Mouse (Mus musculus): ENCODE measurements around the gene Park7. TPM values are rescaled to one million over a fixed set of nuclear protein-coding genes. Genes with fewer than 3 reads are reported as not detected.
"Not testable (repeated sequence)": the region's sequence is repeated elsewhere in the genome, so short reads cannot be mapped to it uniquely, and the experiment has no call there.

Park7 gene
- polyA plus RNA-seq, 1 experiment from 2014 or later, result 371 TPM

GRCm38 (mm10) chr4:150917336-150918027 is 3.2 kb upstream of the Park7 start:
- no peak overlapping the region for H3K4me3 ChIP-seq (ENCODE audit: low read depth, low read length)
- no peak overlapping the region for H3K9ac ChIP-seq (ENCODE audit: low read depth, low read length)
- WGBS, result 61% methylated on average over 8 of the region's 8 CpGs

GRCm38 (mm10) chr4:150915181-150915906 is 1.1 kb upstream of the Park7 start:
- 47% methylated on average over 10 of the region's 10 CpGs for WGBS
- ATAC-seq, result no peak

More at GRCm38 (mm10) chr4:150917336-150918027, 3.2 kb upstream of the Park7 start:
- Histone ChIP-seq H3K9me3 (replicated peaks; ENCODE audit: control insufficient read depth, low read length, poor library complexity, severe bottlenecking) (no peaks in the 10 kb centered on the region), H3K27ac (ENCODE audit: low read length) (no peak overlapping the region), H3K4me1 (ENCODE audit: control insufficient read depth, insufficient read depth, low read length) (peaks cover 18% of the 10 kb centered on the region), H3K4me2 (ENCODE audit: low read length) (no peak overlapping the region), H3K36me3 (ENCODE audit: control insufficient read depth, insufficient read depth, low read length) (no peaks in the 10 kb centered on the region), H3K27me3 (ENCODE audit: control insufficient read depth, insufficient read depth, low read depth, low read length) (no peaks in the 10 kb centered on the region)
- no peak for ATAC-seq

GRCm38 (mm10) chr4:150913743-150914142 is 494 bp downstream of the Park7 start:
- Histone ChIP-seq H3K36me3 (ENCODE audit: control insufficient read depth, insufficient read depth, low read length) (no peaks in the 10 kb centered on the region), H3K4me1 (ENCODE audit: control insufficient read depth, insufficient read depth, low read length) (peaks cover 22% of the 10 kb centered on the region), H3K27ac (ENCODE audit: low read length) (peak overlapping the region; percentile 87), H3K4me3 (ENCODE audit: low read depth, low read length) (peak overlapping the region; percentile 65), H3K4me2 (ENCODE audit: low read length) (peak overlapping the region; percentile 86), H3K9me3 (replicated peaks; ENCODE audit: control insufficient read depth, low read length, poor library complexity, severe bottlenecking) (no peaks in the 10 kb centered on the region), H3K9ac (ENCODE audit: low read depth, low read length) (peak overlapping the region; percentile 87), H3K27me3 (ENCODE audit: control insufficient read depth, insufficient read depth, low read depth, low read length) (no peaks in the 10 kb centered on the region)
- 11% methylated on average over 12 of the region's 12 CpGs for WGBS
- no peak for ATAC-seq

More at GRCm38 (mm10) chr4:150915181-150915906, 1.1 kb upstream of the Park7 start:
- H3K9ac ChIP-seq (ENCODE audit: low read depth, low read length), result peak overlapping the region; percentile 87
- H3K27ac ChIP-seq (ENCODE audit: low read length), result peak overlapping the region; percentile 87; the same call in 1 of the 2 replicates
- peak overlapping the region; percentile 86 for H3K4me2 ChIP-seq (ENCODE audit: low read length)
- H3K36me3 ChIP-seq (ENCODE audit: control insufficient read depth, insufficient read depth, low read length), result no peaks in the 10 kb centered on the region
- H3K4me1 ChIP-seq (ENCODE audit: control insufficient read depth, insufficient read depth, low read length), result peaks cover 18% of the 10 kb centered on the region
- no peaks in the 10 kb centered on the region for H3K27me3 ChIP-seq (ENCODE audit: control insufficient read depth, insufficient read depth, low read depth, low read length)
- H3K9me3 ChIP-seq (replicated peaks; ENCODE audit: control insufficient read depth, low read length, poor library complexity, severe bottlenecking), result no peaks in the 10 kb centered on the region
- peak overlapping the region; percentile 65 for H3K4me3 ChIP-seq (ENCODE audit: low read depth, low read length)

- peak overlapping the region; percentile 32; the same call in 1 of the 2 replicates for H3K9ac ChIP-seq (ENCODE audit: low read depth, low read length)
- 86% methylated on average over 19 of the region's 19 CpGs for WGBS
- no peaks in the 10 kb centered on the region for H3K9me3 ChIP-seq (replicated peaks; ENCODE audit: control insufficient read depth, low read length, poor library complexity, severe bottlenecking)
- H3K4me2 ChIP-seq (ENCODE audit: low read length), result peak overlapping the region; percentile 51
- no peaks in the 10 kb centered on the region for H3K27me3 ChIP-seq (ENCODE audit: control insufficient read depth, insufficient read depth, low read depth, low read length)
- peak overlapping the region; percentile 80 for H3K4me3 ChIP-seq (ENCODE audit: low read depth, low read length)
- peaks cover 3% of the 10 kb centered on the region for H3K36me3 ChIP-seq (ENCODE audit: control insufficient read depth, insufficient read depth, low read length)
- ATAC-seq, result peak; percentile 13; the same call in 1 of the 2 replicates
- H3K27ac ChIP-seq (ENCODE audit: low read length), result peak overlapping the region; percentile 75
- peaks cover 25% of the 10 kb centered on the region for H3K4me1 ChIP-seq (ENCODE audit: control insufficient read depth, insufficient read depth, low read length)
Measured at GRCm38 (mm10) chr4:150910164-150910951, 3.9 kb downstream of the Park7 start.

GRCm38 (mm10) chr4:150909451-150910156 is 4.6 kb downstream of the Park7 start:
- Histone ChIP-seq H3K27me3 (ENCODE audit: control insufficient read depth, insufficient read depth, low read depth, low read length) (no peaks in the 10 kb centered on the region), H3K27ac (ENCODE audit: low read length) (peak overlapping the region; percentile 76), H3K9ac (ENCODE audit: low read depth, low read length) (peak overlapping the region; percentile 67), H3K4me2 (ENCODE audit: low read length) (peak overlapping the region; percentile 78), H3K4me3 (ENCODE audit: low read depth, low read length) (peak overlapping the region; percentile 80), H3K4me1 (ENCODE audit: control insufficient read depth, insufficient read depth, low read length) (peaks cover 19% of the 10 kb centered on the region), H3K9me3 (replicated peaks; ENCODE audit: control insufficient read depth, low read length, poor library complexity, severe bottlenecking) (no peaks in the 10 kb centered on the region), H3K36me3 (ENCODE audit: control insufficient read depth, insufficient read depth, low read length) (peaks cover 8% of the 10 kb centered on the region)
- peak; percentile 86 for ATAC-seq
- WGBS, result under 1% methylated on average over 53 of the region's 56 CpGs

- H3K36me3 ChIP-seq (ENCODE audit: control insufficient read depth, insufficient read depth, low read length), result peaks cover 12% of the 10 kb centered on the region
- H3K27me3 ChIP-seq (ENCODE audit: control insufficient read depth, insufficient read depth, low read depth, low read length); ATAC-seq; H3K4me3 ChIP-seq (ENCODE audit: low read depth, low read length); H3K27ac ChIP-seq (ENCODE audit: low read length); H3K9me3 ChIP-seq (replicated peaks; ENCODE audit: control insufficient read depth, low read length, poor library complexity, severe bottlenecking); H3K9ac ChIP-seq (ENCODE audit: low read depth, low read length): not testable (repeated sequence)
- peaks cover 16% of the 10 kb centered on the region for H3K4me1 ChIP-seq (ENCODE audit: control insufficient read depth, insufficient read depth, low read length)
- 80% methylated on average over 5 of the region's 5 CpGs for WGBS
- H3K4me2 ChIP-seq (ENCODE audit: low read length), result peak overlapping the region; percentile 78; the same call in 1 of the 2 replicates
Measured at GRCm38 (mm10) chr4:150908512-150908911, 5.7 kb downstream of the Park7 start.

GRCm38 (mm10) chr4:150907099-150907498 is 7.1 kb downstream of the Park7 start:
- no peak overlapping the region for H3K27ac ChIP-seq (ENCODE audit: low read length)
- no peaks in the 10 kb centered on the region for H3K27me3 ChIP-seq (ENCODE audit: control insufficient read depth, insufficient read depth, low read depth, low read length)
- WGBS, result 93% methylated on average over 8 of the region's 8 CpGs
- no peak for ATAC-seq
- H3K4me1 ChIP-seq (ENCODE audit: control insufficient read depth, insufficient read depth, low read length), result peaks cover 10% of the 10 kb centered on the region
- H3K9me3 ChIP-seq (replicated peaks; ENCODE audit: control insufficient read depth, low read length, poor library complexity, severe bottlenecking), result no peaks in the 10 kb centered on the region
- no peak overlapping the region for H3K4me3 ChIP-seq (ENCODE audit: low read depth, low read length)
- no peak overlapping the region for H3K9ac ChIP-seq (ENCODE audit: low read depth, low read length)
- no peak overlapping the region for H3K4me2 ChIP-seq (ENCODE audit: low read length)
- peaks cover 22% of the 10 kb centered on the region for H3K36me3 ChIP-seq (ENCODE audit: control insufficient read depth, insufficient read depth, low read length)

GRCm38 (mm10) chr4:150903091-150903742 is 11.0 kb downstream of the Park7 start:
- peaks cover 36% of the 10 kb centered on the region for H3K36me3 ChIP-seq (ENCODE audit: control insufficient read depth, insufficient read depth, low read length)
- 95% methylated on average over 14 of the region's 14 CpGs for WGBS

More at GRCm38 (mm10) chr4:150903091-150903742, 11.0 kb downstream of the Park7 start:
- H3K4me2 ChIP-seq (ENCODE audit: low read length), result no peak overlapping the region
- H3K4me1 ChIP-seq (ENCODE audit: control insufficient read depth, insufficient read depth, low read length), result peaks cover 2% of the 10 kb centered on the region; the same call in 1 of the 2 replicates
- H3K27me3 ChIP-seq (ENCODE audit: control insufficient read depth, insufficient read depth, low read depth, low read length), result no peaks in the 10 kb centered on the region
- H3K9ac ChIP-seq (ENCODE audit: low read depth, low read length), result no peak overlapping the region
- H3K9me3 ChIP-seq (replicated peaks; ENCODE audit: control insufficient read depth, low read length, poor library complexity, severe bottlenecking), result no peaks in the 10 kb centered on the region
- H3K4me3 ChIP-seq (ENCODE audit: low read depth, low read length), result no peak overlapping the region
- no peak overlapping the region for H3K27ac ChIP-seq (ENCODE audit: low read length)
- ATAC-seq, result no peak
